Mouse (Mus musculus): ENCODE results near the gene Cldn2. TPM values are rescaled to one million over a fixed set of nuclear protein-coding genes. Genes with fewer than 3 reads are reported as not detected.

The Cldn2 gene
- total RNA-seq, 2 experiments from 2014 or later: 0.44 to 0.57 TPM

- Histone ChIP-seq H3K4me3 (no peak overlapping the region), H3K27ac (no peak overlapping the region)
- intact Hi-C loops (cut with DNase I): no loop called here
- TF ChIP-seq CTCF (IDR thresholded peaks at IDR 0.05): no peak
- no peak for DNase-seq (ENCODE audit: extremely low spot score in 1 of 2, low spot score in 2 of 2)
Observed at GRCm38 (mm10) chrX:139812636-139813298, 12.1 kb downstream of the Cldn2 start.

DNA sequence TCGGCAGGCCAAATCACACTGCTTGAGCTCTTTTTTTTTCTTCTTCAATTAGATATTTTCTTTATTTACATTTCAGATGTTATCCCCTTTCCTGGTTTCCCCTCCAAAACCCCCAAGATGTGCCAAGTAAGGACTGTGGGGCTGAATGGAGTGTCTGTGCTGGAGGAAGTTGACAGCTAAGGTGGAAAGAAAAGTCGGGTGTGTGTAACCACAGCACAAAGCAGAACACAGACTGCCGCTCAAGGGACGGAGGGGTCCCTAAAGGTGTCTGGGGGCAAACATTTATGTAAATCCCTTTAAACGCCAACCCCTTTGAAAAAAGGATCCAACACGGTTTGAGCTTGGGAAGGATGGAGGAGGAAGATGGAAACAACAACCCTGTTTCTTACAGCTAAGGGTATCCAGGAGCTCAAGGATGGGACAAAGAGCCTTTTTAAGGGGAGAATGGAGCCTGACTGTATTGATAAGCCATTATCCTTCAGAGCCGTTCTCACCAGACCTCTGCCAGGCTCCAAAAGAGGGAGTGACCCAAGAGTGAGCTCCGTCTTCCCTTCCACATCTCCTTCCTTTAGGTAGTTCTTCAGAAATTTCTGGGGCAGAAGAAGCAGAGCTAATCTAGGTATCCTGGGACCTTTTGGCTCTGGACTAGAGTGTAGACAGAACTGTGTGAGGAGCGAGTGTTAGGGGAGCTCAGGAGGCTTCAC, 12.8 kb downstream of the Cldn2 start:
- TF ChIP-seq CTCF (IDR thresholded peaks at IDR 0.05): no peak
- intact Hi-C loops (cut with DNase I): no loop called here
- no peak overlapping the region for H3K27ac ChIP-seq
- no peak overlapping the region for H3K4me3 ChIP-seq
- no peak for DNase-seq (ENCODE audit: extremely low spot score in 1 of 2, low spot score in 2 of 2)

DNA sequence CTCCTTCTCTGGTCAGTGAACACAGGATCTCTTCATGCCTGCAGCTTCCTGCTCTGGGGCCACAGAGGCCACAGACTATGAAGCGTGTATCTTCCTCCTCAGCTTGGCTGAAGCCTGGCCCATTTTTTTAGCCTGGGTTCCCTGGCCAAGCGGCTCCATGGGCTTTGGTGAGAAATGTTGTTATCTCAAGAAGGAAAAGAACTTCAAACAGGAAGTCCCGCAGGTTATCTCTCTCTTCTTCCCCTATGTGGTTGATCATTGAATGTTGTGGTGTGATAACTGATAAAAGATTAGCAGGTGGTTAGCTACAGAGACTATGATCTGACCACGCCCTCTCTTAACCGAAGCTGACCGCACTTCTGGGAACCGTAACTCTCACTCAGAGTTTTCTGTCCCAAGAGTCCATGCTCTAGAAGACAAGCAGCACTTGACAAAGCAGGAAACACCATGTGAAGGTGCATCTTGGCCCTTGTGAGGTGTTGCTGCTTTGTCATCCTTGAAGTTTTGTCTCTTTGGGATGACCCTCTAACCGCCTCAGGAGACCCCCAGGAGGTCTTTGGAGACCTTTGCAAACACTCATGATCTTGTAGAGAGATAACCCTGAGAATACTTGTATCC, 13.5 kb downstream of the Cldn2 start:
- Histone ChIP-seq H3K27ac (no peak overlapping the region), H3K4me3 (no peak overlapping the region)
- no peak for TF ChIP-seq CTCF (IDR thresholded peaks at IDR 0.05)
- intact Hi-C loops (cut with DNase I): no loop called here
- no peak for DNase-seq (ENCODE audit: extremely low spot score in 1 of 2, low spot score in 2 of 2)

DNA sequence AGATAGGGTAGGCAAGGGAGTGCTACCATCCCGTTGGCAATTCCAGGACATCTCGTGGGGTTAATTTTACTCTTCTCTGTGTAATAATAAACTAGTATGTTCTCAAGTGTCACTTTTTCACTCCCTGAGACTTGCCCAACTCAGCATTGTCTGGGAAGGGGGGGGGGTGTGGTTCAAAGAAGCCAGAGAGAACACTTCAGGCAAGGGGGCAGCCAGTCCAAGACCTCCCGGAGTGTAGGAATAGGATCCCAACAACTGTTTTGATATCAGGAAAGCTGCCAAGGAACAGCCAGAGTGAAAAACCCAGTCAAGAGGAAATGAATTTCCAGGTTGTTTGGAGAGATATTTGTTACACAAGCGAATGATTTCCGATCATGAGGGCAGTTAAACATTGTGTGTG, 14.6 kb downstream of the Cldn2 start:
- DNase-seq (ENCODE audit: extremely low spot score in 1 of 2, low spot score in 2 of 2): no peak
- H3K27ac ChIP-seq: no peak overlapping the region
- intact Hi-C loops (cut with DNase I): loop anchor here (5.0 kb wide), 1 partner anchor 33 kb away; the partner anchor contains the start of gene Ripply1

GRCm38 (mm10) chrX:139825402-139825801, 24.8 kb downstream of the Cldn2 start:
- no peak for DNase-seq (ENCODE audit: extremely low spot score in 1 of 2, low spot score in 2 of 2)
- no peak for TF ChIP-seq CTCF (IDR thresholded peaks at IDR 0.05)
- no peak overlapping the region for H3K4me3 ChIP-seq
- intact Hi-C loops (cut with DNase I): no loop called here
- no peak overlapping the region for H3K27ac ChIP-seq

More for the DNA sequence above, 14.6 kb downstream of the Cldn2 start:
- no peak for TF ChIP-seq CTCF (IDR thresholded peaks at IDR 0.05)
- H3K4me3 ChIP-seq: no peak overlapping the region

DNA sequence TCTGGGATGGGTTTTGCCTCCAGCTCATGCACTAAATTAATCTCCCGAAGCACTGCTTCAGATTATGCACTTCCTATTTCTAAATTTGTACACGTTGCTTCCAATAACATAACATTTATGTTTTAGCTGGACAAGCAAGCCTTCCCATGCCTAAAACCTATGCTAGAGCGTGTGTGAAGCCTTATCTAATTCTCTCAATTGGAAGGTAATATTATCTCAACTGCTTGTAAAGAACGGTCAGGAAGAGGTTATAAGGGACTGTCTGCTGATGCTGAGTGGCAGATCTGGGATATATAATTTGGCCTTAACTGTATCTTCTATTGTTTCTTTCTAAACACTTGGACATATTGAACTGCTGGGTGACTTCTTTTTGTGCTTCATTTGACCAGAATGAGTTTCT, 26.3 kb downstream of the Cldn2 start:
- no peak for TF ChIP-seq CTCF (IDR thresholded peaks at IDR 0.05)
- intact Hi-C loops (cut with DNase I): no loop called here
- H3K27ac ChIP-seq: no peak overlapping the region
- no peak overlapping the region for H3K4me3 ChIP-seq
- DNase-seq (ENCODE audit: extremely low spot score in 1 of 2, low spot score in 2 of 2): no peak

GRCm38 (mm10) chrX:139828363-139829092, 27.9 kb downstream of the Cldn2 start:
- Histone ChIP-seq H3K27ac (no peak overlapping the region), H3K4me3 (no peak overlapping the region)
- no peak for DNase-seq (ENCODE audit: extremely low spot score in 1 of 2, low spot score in 2 of 2)
- no peak for TF ChIP-seq CTCF (IDR thresholded peaks at IDR 0.05)
- intact Hi-C loops (cut with DNase I): no loop called here

GRCm38 (mm10) chrX:139832464-139832863, 31.8 kb downstream of the Cldn2 start:
- Histone ChIP-seq H3K27ac (no peak overlapping the region), H3K4me3 (no peak overlapping the region)
- peak; percentile 20 to 34 for DNase-seq (ENCODE audit: extremely low spot score in 1 of 2, low spot score in 2 of 2)
- intact Hi-C loops (cut with DNase I): loop anchor here (2.0 to 10.0 kb wide), 3 partner anchors 58 to 818 kb away; no protein-coding TSS in a partner anchor
- peak; percentile 74 for TF ChIP-seq CTCF (IDR thresholded peaks at IDR 0.05)

DNA sequence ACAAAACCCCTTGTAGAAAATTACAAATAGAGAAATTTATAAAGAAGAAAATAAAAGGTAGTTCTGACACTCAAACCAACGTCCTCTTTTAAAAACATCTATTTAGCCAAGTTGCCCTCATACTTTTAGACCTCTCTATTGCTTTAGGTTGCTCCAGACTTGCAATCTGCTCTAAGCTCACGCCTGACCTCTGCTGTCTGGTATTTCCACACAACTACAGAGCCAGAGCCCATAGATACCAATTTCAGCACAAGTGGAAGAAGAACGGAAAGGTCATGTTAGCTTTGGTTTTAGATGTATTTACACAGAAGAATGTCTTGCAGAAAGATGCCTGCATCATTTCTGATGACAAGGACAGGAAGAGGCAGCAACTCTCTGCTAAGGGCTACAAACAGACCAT, 38.4 kb downstream of the Cldn2 start:
- H3K27ac ChIP-seq: no peak overlapping the region
- TF ChIP-seq CTCF (IDR thresholded peaks at IDR 0.05): peak; percentile 12; the same call in 1 of the 2 replicates
- intact Hi-C loops (cut with DNase I): loop anchor here (10.0 kb wide), 1 partner anchor 824 kb away; no protein-coding TSS in a partner anchor
- no peak overlapping the region for H3K4me3 ChIP-seq
- DNase-seq (ENCODE audit: extremely low spot score in 1 of 2, low spot score in 2 of 2): no peak

DNA sequence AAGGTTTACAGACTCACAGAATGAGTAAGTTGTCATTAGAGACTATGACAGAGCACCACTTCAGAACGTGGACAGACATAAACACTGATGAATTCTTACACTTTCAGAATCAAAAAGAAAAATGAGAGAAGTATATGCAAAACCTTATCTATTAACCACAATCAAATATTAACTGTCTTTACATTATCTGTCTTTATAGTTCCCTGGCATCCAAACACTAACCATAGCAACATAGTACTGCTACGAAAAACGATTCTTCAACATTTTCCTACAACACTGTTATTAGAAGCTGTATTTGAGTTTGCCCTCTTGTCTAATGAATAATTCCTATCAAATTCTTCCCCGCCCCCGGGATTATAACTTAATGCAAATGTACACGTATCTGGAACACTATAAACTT, 40.5 kb downstream of the Cldn2 start:
- DNase-seq (ENCODE audit: extremely low spot score in 1 of 2, low spot score in 2 of 2): no peak
- no peak overlapping the region for H3K4me3 ChIP-seq
- H3K27ac ChIP-seq: no peak overlapping the region
- intact Hi-C loops (cut with DNase I): no loop called here
- no peak for TF ChIP-seq CTCF (IDR thresholded peaks at IDR 0.05)

GRCm38 (mm10) chrX:139854795-139855194, 54.2 kb downstream of the Cldn2 start:
- Histone ChIP-seq H3K4me3 (no peak overlapping the region), H3K27ac (no peak overlapping the region)
- intact Hi-C loops (cut with DNase I): no loop called here
- no peak for TF ChIP-seq CTCF (IDR thresholded peaks at IDR 0.05)
- DNase-seq (ENCODE audit: extremely low spot score in 1 of 2, low spot score in 2 of 2): no peak

DNA sequence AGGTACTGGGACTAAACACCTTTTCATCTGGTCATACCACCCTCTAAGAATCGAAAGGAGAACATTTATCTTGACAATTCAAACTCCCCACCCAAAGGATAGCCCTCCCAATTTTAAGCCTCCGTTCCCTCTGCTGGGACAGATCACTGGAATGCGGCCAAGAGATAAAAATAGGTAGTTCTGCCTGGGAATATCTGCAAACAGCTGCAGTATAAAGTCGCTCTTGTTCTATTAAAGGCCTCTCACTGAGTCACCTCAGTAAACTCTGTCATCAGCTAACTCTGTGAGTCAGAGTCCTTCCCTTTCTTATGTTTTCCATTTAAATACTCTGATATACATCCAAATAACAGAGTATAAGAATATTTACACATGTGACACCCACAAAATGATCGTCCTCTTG, 58.8 kb downstream of the Cldn2 start:
- TF ChIP-seq CTCF (IDR thresholded peaks at IDR 0.05): no peak

More for the DNA sequence above, 58.8 kb downstream of the Cldn2 start:
- Histone ChIP-seq H3K27ac (no peak overlapping the region), H3K4me3 (no peak overlapping the region)
- DNase-seq (ENCODE audit: extremely low spot score in 1 of 2, low spot score in 2 of 2): no peak
- intact Hi-C loops (cut with DNase I): no loop called here

Other genes with a start within 250 kb of the Cldn2 start
- 10 to 100 TPM; 12.4 to 15.1 TPM for gene Rnf128, start 237.5 kb upstream of the Cldn2 start, total RNA-seq (2021)
- 1 to 10 TPM; 3.6 to 4.2 TPM for gene Tbc1d8b, start 115.8 kb upstream of the Cldn2 start, total RNA-seq (2021)
- not detected for gene Gm15013, start 86.3 kb upstream of the Cldn2 start, total RNA-seq (2021)
- not detected for gene Ripply1, start 18.5 kb upstream of the Cldn2 start, total RNA-seq (2021)
- 1 to 10 TPM; 3.2 to 4.8 TPM for gene Morc4, start 70.8 kb downstream of the Cldn2 start, total RNA-seq (2021)
- gene Rbm41, start 197.8 kb downstream of the Cldn2 start, total RNA-seq (2021): 1 to 10 TPM; 8.4 to 9.2 TPM